Mouse (Mus musculus) MEL (cell line): ENCODE results near the gene Fyn. TPM values are rescaled to one million over a fixed set of nuclear protein-coding genes. Genes with fewer than 3 reads are reported as not detected.
A peak's percentile ranks its signal among the peaks of the same experiment; 100 is the strongest.

Experiments
- DNase-seq: peaks from one replicate; pipeline ENCODE4 v3.0.0; 2011; ENCODE audit warnings: low read depth, low spot score
- H3K27ac ChIP-seq: 2 replicates; pipeline ENCODE4 v1.5.1; 2012; ENCODE audit warnings: low read depth, mild to moderate bottlenecking, control low read depth, low read length, moderate library complexity; ENCODE audit not compliant: control insufficient read depth
- H3K27me3 ChIP-seq, 2 experiments: fragments of 150-350 bp in 1 of 2; sonication (generic) in 1 of 2; 2 replicates each; pipeline ENCODE4 v1.6.1; 2012; ENCODE audit warnings: low read length in 2 of 2, mild to moderate bottlenecking in 2 of 2, improper control_type of control experiment in 1 of 2, moderate library complexity in 1 of 2; ENCODE audit not compliant: insufficient read depth in 2 of 2, control insufficient read depth in 1 of 2
- H3K36me3 ChIP-seq, 2 experiments: 2 replicates each; pipeline ENCODE4 v1.6.1; 2012 to 2014; ENCODE audit warnings: low read length in 2 of 2, improper control_type of control experiment in 1 of 2, inconsistent platforms in 1 of 2, mild to moderate bottlenecking in 1 of 2; ENCODE audit not compliant: insufficient read depth in 2 of 2, control insufficient read depth in 1 of 2
- H3K4me1 ChIP-seq, 2 experiments: fragments of 150-350 bp in 1 of 2; sonication (generic) in 1 of 2; 2 replicates each; pipeline ENCODE4 v1.6.1; 2012; ENCODE audit warnings: low read length in 2 of 2, improper control_type of control experiment in 1 of 2, mild to moderate bottlenecking in 1 of 2; ENCODE audit not compliant: insufficient read depth in 2 of 2, control insufficient read depth in 1 of 2
- H3K4me3 ChIP-seq, 2 experiments: fragments of 150-350 bp in 1 of 2; sonication (generic) in 1 of 2; 2 replicates each; pipeline ENCODE4 v1.5.1; 2012; ENCODE audit warnings: low read depth in 2 of 2, low read length in 2 of 2, mild to moderate bottlenecking in 2 of 2, moderate library complexity in 2 of 2, control low read depth in 1 of 2, improper control_type of control experiment in 1 of 2; ENCODE audit not compliant: control insufficient read depth in 1 of 2, insufficient read depth in 1 of 2
- H3K79me2 ChIP-seq: 2 replicates; pipeline ENCODE4 v1.6.1; 2012; ENCODE audit warnings: mild to moderate bottlenecking, low read length, moderate library complexity; ENCODE audit not compliant: control insufficient read depth, poor library complexity, insufficient read depth
- H3K9ac ChIP-seq: 2 replicates; pipeline ENCODE4 v1.6.1; 2012; ENCODE audit warnings: low read depth, mild to moderate bottlenecking, control low read depth, low read length, moderate library complexity; ENCODE audit not compliant: control insufficient read depth, poor library complexity, severe bottlenecking
- H3K9me3 ChIP-seq: fragments of 150-350 bp; sonication (generic); replicated peaks from 2 replicates; pipeline ENCODE4 v1.6.1; 2012; ENCODE audit warnings: mild to moderate bottlenecking, low read length, improper control_type of control experiment, moderate library complexity; ENCODE audit not compliant: insufficient read depth
- BHLHE40 ChIP-seq: IDR thresholded peaks from 2 replicates; pipeline ENCODE4 v1.6.1; 2012; ENCODE audit warnings: low read depth, mild to moderate bottlenecking, inconsistent platforms, low read length, improper control_type of control experiment, borderline replicate concordance
- CHD2 ChIP-seq: IDR thresholded peaks from 2 replicates; pipeline ENCODE4 v1.6.1; 2011; ENCODE audit warnings: low read length, improper control_type of control experiment
- CTCF ChIP-seq, 3 experiments: IDR thresholded peaks in 2 of 3; conservative IDR thresholded peaks in 1 of 3; 2 replicates each; pipeline ENCODE4 v1.5.1; 2011 to 2012; ENCODE audit warnings: low read length in 3 of 3, low read depth in 2 of 3, mild to moderate bottlenecking in 2 of 3, improper control_type of control experiment in 1 of 3, inconsistent platforms in 1 of 3, mixed read lengths in 1 of 3, moderate library complexity in 1 of 3; ENCODE audit not compliant: control insufficient read depth in 1 of 3, insufficient read depth in 1 of 3, poor library complexity in 1 of 3, severe bottlenecking in 1 of 3
- E2F4 ChIP-seq: IDR thresholded peaks from 2 replicates; pipeline ENCODE4 v1.6.1; 2011; ENCODE audit warnings: low read depth, low read length, improper control_type of control experiment, borderline replicate concordance
- ETS1 ChIP-seq: IDR thresholded peaks from 2 replicates; pipeline ENCODE4 v1.6.1; 2012; ENCODE audit warnings: low read depth, mild to moderate bottlenecking, inconsistent platforms, low read length, improper control_type of control experiment, moderate library complexity
- GABPA ChIP-seq: IDR thresholded peaks from 2 replicates; pipeline ENCODE4 v1.6.1; 2012; ENCODE audit warnings: low read depth, mild to moderate bottlenecking, inconsistent platforms, low read length, improper control_type of control experiment, moderate library complexity
- GATA1 ChIP-seq: IDR thresholded peaks from 2 replicates; pipeline ENCODE4 v1.6.1; 2011; ENCODE audit warnings: low read depth, low read length, improper control_type of control experiment
- MAFK ChIP-seq: IDR thresholded peaks from 2 replicates; pipeline ENCODE4 v1.6.1; 2011; ENCODE audit warnings: low read depth, mild to moderate bottlenecking, low read length, improper control_type of control experiment, borderline replicate concordance
- MAX ChIP-seq: IDR thresholded peaks from 2 replicates; pipeline ENCODE4 v1.6.1; 2011; ENCODE audit warnings: low read length, improper control_type of control experiment
- MAZ ChIP-seq: IDR thresholded peaks from 2 replicates; pipeline ENCODE4 v1.6.1; 2012; ENCODE audit warnings: low read depth, mild to moderate bottlenecking, inconsistent platforms, low read length, improper control_type of control experiment
- MEF2A ChIP-seq: IDR thresholded peaks from 2 replicates; pipeline ENCODE4 v1.6.1; 2014; ENCODE audit warnings: low read depth, mild to moderate bottlenecking, inconsistent platforms, low read length, improper control_type of control experiment; ENCODE audit not compliant: poor library complexity, insufficient replicate concordance, severe bottlenecking; ENCODE audit errors: extremely low read depth
- MYB ChIP-seq: IDR thresholded peaks from 2 replicates; pipeline ENCODE4 v1.6.1; 2011; ENCODE audit warnings: mild to moderate bottlenecking, low read depth, low read length, improper control_type of control experiment
- MYC ChIP-seq: IDR thresholded peaks from 2 replicates; pipeline ENCODE4 v1.6.1; 2011; ENCODE audit warnings: low read depth, mild to moderate bottlenecking, low read length, improper control_type of control experiment, moderate library complexity
- NELFE ChIP-seq: IDR thresholded peaks from 2 replicates; pipeline ENCODE4 v1.6.1; 2011; ENCODE audit warnings: low read depth, low read length, improper control_type of control experiment
- NRF1 ChIP-seq: IDR thresholded peaks from 2 replicates; pipeline ENCODE4 v1.6.1; 2014; ENCODE audit warnings: low read depth, mild to moderate bottlenecking, inconsistent platforms, low read length, improper control_type of control experiment, moderate library complexity; ENCODE audit not compliant: poor library complexity, insufficient read depth, severe bottlenecking
- POLR2A ChIP-seq, 2 experiments: IDR thresholded peaks; 2 replicates each; pipeline ENCODE4 v1.6.1; 2011 to 2012; ENCODE audit warnings: low read length in 2 of 2, mild to moderate bottlenecking in 2 of 2, control low read depth in 1 of 2, improper control_type of control experiment in 1 of 2, low read depth in 1 of 2, moderate library complexity in 1 of 2; ENCODE audit not compliant: control insufficient read depth in 1 of 2, insufficient read depth in 1 of 2, poor library complexity in 1 of 2
- POLR2AphosphoS2 ChIP-seq: IDR thresholded peaks from 2 replicates; pipeline ENCODE4 v1.6.1; 2011; ENCODE audit warnings: low read length, improper control_type of control experiment
- RCOR1 ChIP-seq: IDR thresholded peaks from 2 replicates; pipeline ENCODE4 v1.6.1; 2012; ENCODE audit warnings: low read depth, mild to moderate bottlenecking, inconsistent platforms, low read length, improper control_type of control experiment
- SMC3 ChIP-seq: IDR thresholded peaks from 2 replicates; pipeline ENCODE4 v1.6.1; 2011; ENCODE audit warnings: low read depth, low read length, improper control_type of control experiment
- TBP ChIP-seq: IDR thresholded peaks from 2 replicates; pipeline ENCODE4 v1.8.0; 2011; ENCODE audit warnings: low read depth, low read length, improper control_type of control experiment
- TCF12 ChIP-seq: IDR thresholded peaks from 2 replicates; pipeline ENCODE4 v1.6.1; 2014; ENCODE audit warnings: low read depth, mild to moderate bottlenecking, inconsistent platforms, low read length, improper control_type of control experiment, moderate library complexity
- UBTF ChIP-seq: IDR thresholded peaks from 2 replicates; pipeline ENCODE4 v1.6.1; 2012; ENCODE audit warnings: low read depth, mild to moderate bottlenecking, inconsistent platforms, low read length, improper control_type of control experiment, moderate library complexity, borderline replicate concordance; ENCODE audit not compliant: insufficient read depth
- USF1 ChIP-seq: IDR thresholded peaks from 2 replicates; pipeline ENCODE4 v1.6.1; 2014; ENCODE audit warnings: low read depth, mild to moderate bottlenecking, inconsistent platforms, low read length, improper control_type of control experiment, moderate library complexity
- USF2 ChIP-seq, 2 experiments: IDR thresholded peaks; 2 replicates each; pipeline ENCODE4 v1.6.1; 2011 to 2012; ENCODE audit warnings: improper control_type of control experiment in 2 of 2, low read length in 2 of 2, borderline replicate concordance in 1 of 2, inconsistent platforms in 1 of 2, low read depth in 1 of 2, mild to moderate bottlenecking in 1 of 2; ENCODE audit not compliant: insufficient read depth in 1 of 2
- ZC3H11A ChIP-seq: IDR thresholded peaks from 2 replicates; pipeline ENCODE4 v1.6.1; 2012; ENCODE audit warnings: low read depth, mild to moderate bottlenecking, inconsistent platforms, low read length, improper control_type of control experiment
- ZNF384 ChIP-seq: IDR thresholded peaks from 2 replicates; pipeline ENCODE4 v1.6.1; 2012; ENCODE audit warnings: low read depth, mild to moderate bottlenecking, inconsistent platforms, low read length, improper control_type of control experiment
- polyA plus RNA-seq, 2 experiments: library from polyadenylated mRNA; stranded (reverse) in 1 of 2; unstranded in 1 of 2; fragments of >175 nt in 1 of 2; fragments of >200 nt in 1 of 2; gene quantifications; 2 replicates each; pipeline versions ENCODE4 v1.2.1 to v1.2.4; 2012; ENCODE audit warnings: low replicate concordance in 2 of 2, low read depth in 1 of 2; ENCODE audit not compliant: insufficient read length in 2 of 2, insufficient read depth in 1 of 2, missing spikeins in 1 of 2
- total RNA-seq: library from RNA; depleted of rRNA; stranded (reverse); fragments of 300-350 nt; gene quantifications from 2 replicates; pipeline ENCODE4 v1.2.3, GENCODE M21; 2012

Gene Fyn
- total and polyA plus RNA-seq, 3 experiments: 0.03 TPM; not detected in 2

DNA sequence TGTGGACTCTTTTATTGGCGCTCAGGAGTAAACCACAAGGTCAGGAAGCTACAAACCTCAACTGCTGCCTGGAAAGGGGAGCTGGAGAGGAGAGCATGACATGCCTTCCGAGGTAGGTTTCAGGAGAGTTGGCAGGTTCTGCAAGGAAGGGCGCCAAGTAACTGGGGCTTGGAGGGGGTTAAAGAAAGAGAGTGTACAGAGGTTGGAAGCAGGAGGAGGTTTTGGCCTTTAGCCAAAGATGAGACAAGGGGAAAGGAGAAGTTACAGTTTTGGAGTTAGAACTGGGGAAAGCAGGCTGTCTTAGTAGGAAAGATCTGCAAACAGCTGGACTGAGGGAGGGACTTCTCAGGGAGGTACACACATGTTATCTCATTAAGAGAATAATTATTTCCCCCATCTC is 227.2 kb downstream of the Fyn start:
- H3K9ac ChIP-seq: no peak overlapping the region
- TF ChIP-seq CHD2 (no peak), UBTF (no peak), E2F4 (no peak), SMC3 (no peak), MYC (no peak), POLR2A (IDR thresholded peaks at IDR 0.05; ENCODE audit: control insufficient read depth in 1 of 2, insufficient read depth in 1 of 2, low read depth in 1 of 2, low read length in 2 of 2, poor library complexity in 1 of 2) (no peak), TCF12 (no peak), MAZ (no peak), MYB (no peak), MAFK (no peak), GABPA (no peak), CTCF (IDR thresholded peaks at IDR 0.05 in 2 of 3, conservative IDR thresholded peaks at IDR 0.05 in 1 of 3; ENCODE audit: control insufficient read depth in 1 of 3, insufficient read depth in 1 of 3, low read depth in 2 of 3, low read length in 3 of 3, poor library complexity in 1 of 3, severe bottlenecking in 1 of 3) (no peak)
- DNase-seq: peak; percentile 62
- no peak overlapping the region for H3K27ac ChIP-seq
- H3K36me3 ChIP-seq: no peaks in the 10 kb centered on the region
- no peaks in the 10 kb centered on the region; a peak in 2 of 4 replicates for H3K27me3 ChIP-seq
- H3K9me3 ChIP-seq: no peaks in the 10 kb centered on the region
- no peaks in the 10 kb centered on the region for H3K79me2 ChIP-seq
- H3K4me1 ChIP-seq: no peaks in the 10 kb centered on the region
- no peak overlapping the region for H3K4me3 ChIP-seq

DNA sequence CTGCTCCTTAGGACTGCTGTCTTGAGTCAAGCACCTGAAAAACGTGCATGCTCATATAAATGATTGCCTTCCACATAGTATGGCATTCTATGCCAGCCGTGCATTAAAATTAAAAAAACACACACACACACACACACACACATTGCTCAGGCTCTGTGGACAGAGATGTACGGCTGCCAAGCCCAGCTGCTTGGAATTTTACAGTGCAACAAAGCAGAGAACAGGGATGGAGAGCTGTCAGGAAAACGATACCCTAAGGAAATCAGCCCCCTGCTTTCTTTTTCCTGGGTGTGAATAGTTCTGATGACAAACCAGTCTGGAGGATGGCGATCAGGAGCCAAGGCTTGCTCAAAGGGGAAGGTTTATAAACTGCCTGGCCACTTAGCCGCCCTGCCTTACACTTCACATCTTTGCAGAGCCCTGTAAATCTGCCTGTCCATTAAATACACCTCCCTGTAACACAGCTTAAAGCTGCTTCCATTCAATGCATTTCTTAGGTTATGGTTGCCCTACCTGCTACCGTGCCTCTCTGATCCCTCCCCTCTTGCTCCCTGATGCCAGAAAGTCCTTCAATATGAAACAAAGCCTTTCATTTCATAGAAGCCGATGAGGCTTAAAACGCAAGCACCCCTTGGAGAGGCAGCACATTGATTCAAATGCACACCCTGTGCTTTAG is 228.6 kb downstream of the Fyn start:
- TF ChIP-seq MEF2A (no peak), BHLHE40 (no peak), MAFK (no peak), UBTF (no peak), NELFE (no peak), E2F4 (no peak), TBP (no peak), NRF1 (no peak), ETS1 (no peak), ZNF384 (no peak), POLR2AphosphoS2 (no peak), GATA1 (no peak), MAX (no peak), ZC3H11A (no peak), CTCF (IDR thresholded peaks at IDR 0.05 in 2 of 3, conservative IDR thresholded peaks at IDR 0.05 in 1 of 3; ENCODE audit: control insufficient read depth in 1 of 3, insufficient read depth in 1 of 3, low read depth in 2 of 3, low read length in 3 of 3, poor library complexity in 1 of 3, severe bottlenecking in 1 of 3) (no peak), RCOR1 (no peak), TCF12 (no peak), USF1 (no peak), USF2 (IDR thresholded peaks at IDR 0.05; ENCODE audit: borderline replicate concordance in 1 of 2, insufficient read depth in 1 of 2, low read depth in 1 of 2, low read length in 2 of 2) (no peak)
- TF ChIP-seq, all 39 proteins: peak for 0
- Histone ChIP-seq H3K4me1 (no peaks in the 10 kb centered on the region), H3K9me3 (no peaks in the 10 kb centered on the region), H3K27ac (no peak overlapping the region), H3K4me3 (no peak overlapping the region), H3K9ac (no peak overlapping the region), H3K79me2 (no peaks in the 10 kb centered on the region), H3K27me3 (no peaks in the 10 kb centered on the region; a peak in 2 of 4 replicates), H3K36me3 (no peaks in the 10 kb centered on the region)
- no peak for DNase-seq
